Mouse (Mus musculus): ENCODE results near the gene Gucd1. TPM values are rescaled to one million over a fixed set of nuclear protein-coding genes. Genes with fewer than 3 reads are reported as not detected.
"Not testable (repeated sequence)": the region's sequence is repeated elsewhere in the genome, so short reads cannot be mapped to it uniquely, and the experiment has no call there.

Gucd1 gene
- polyA plus RNA-seq, 1 experiment: 20.7 TPM

DNA sequence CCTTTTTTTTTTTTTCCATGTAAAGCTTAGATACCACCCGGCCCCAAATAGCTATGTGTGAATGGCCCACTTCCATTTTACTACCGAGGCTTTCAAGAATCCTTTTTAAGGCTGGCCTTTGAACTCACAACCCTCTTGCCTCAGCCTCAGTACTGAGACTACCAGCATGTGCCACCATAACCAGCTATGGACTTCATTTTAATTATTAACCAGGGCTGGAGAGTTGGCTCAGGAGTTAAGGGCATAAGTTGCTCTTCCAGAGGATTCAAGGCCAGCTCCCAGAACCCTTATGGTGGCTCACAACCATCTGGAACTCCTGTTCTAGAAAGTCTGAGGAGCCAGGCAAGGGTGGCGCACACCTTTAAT lies 12.7 kb downstream of the Gucd1 start:
- no peak for TF ChIP-seq CTCF (IDR thresholded peaks at IDR 0.05; ENCODE audit: low read depth, low read length)
- no peak for TF ChIP-seq POLR2A (IDR thresholded peaks at IDR 0.05; ENCODE audit: borderline replicate concordance, low read depth, low read length)
- Histone ChIP-seq H3K27ac (ENCODE audit: insufficient read depth, low read depth, low read length) (peak overlapping the region; percentile 85), H3K4me3 (ENCODE audit: insufficient read depth, low read length) (no peak overlapping the region), H3K4me1 (ENCODE audit: control insufficient read depth, insufficient read depth, low read length) (peaks cover 13% of the 10 kb centered on the region)

DNA sequence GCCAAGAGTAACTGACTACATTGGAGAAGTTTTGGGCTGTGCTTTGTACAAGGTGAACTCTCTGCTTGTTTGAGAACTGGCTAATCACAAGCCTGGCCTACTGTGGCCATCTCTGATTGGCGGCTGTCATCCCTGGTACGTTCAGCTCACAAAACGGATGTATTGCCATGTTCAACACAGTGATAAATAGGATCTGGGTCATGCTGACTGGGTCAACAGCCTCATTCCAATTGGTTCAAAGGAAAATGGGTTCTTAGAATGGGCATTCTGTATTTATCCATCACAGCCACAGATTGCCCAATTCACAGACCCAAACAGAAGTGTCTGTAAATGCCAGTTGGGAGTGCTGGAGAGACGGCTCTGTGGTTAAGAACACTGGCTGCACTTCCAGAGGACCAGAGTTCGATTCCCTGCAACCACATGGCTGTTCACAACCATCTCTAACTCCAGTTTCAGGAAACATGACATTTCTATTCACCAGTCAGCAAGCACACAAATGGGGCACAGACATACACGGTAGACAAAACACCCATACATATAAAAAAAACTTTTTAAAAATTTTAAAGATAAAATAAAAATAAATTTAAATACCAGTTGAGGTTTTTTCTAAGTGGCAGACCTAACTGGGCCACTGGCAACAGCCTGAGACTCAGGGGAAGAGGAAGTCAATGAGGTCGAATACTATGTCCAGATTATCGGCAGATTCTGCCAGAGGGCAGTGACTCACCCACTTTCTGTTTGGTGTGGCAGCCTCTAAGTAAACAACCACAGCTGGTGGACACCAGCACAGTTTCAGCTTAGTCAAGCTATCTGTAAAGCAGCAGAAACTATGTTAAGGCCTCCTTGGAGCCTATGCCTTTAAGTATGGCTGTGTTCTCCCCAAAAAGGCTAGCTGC lies 13.3 kb downstream of the Gucd1 start:
- TF ChIP-seq CTCF (IDR thresholded peaks at IDR 0.05; ENCODE audit: low read depth, low read length): no peak
- no peak for TF ChIP-seq POLR2A (IDR thresholded peaks at IDR 0.05; ENCODE audit: borderline replicate concordance, low read depth, low read length)
- Histone ChIP-seq H3K4me1 (ENCODE audit: control insufficient read depth, insufficient read depth, low read length) (peaks cover 17% of the 10 kb centered on the region), H3K27ac (ENCODE audit: insufficient read depth, low read depth, low read length) (peak overlapping the region; percentile 85), H3K4me3 (ENCODE audit: insufficient read depth, low read length) (no peak overlapping the region)

DNA sequence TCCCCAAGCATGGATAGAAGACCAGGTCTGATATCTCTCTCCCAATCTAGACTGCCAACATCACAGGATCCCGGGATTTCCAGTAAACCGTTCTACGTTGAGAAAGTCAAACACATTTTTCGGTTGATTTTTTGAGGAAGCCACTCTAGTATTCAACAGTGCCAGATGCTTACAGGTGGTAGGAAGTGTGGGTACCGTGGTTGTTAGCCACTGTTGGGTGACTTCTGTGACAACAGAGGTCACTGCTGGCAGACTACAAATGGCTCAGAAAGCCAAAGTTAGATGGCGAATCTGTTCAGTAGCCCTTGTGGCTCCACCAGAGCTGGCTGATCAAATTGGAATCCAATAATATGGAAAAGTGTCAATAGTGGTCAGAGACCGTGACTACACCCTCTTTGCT lies 14.1 kb downstream of the Gucd1 start:
- H3K4me1 ChIP-seq (ENCODE audit: control insufficient read depth, insufficient read depth, low read length): peaks cover 23% of the 10 kb centered on the region
- H3K4me3 ChIP-seq (ENCODE audit: insufficient read depth, low read length): no peak overlapping the region
- TF ChIP-seq CTCF (IDR thresholded peaks at IDR 0.05; ENCODE audit: low read depth, low read length): no peak
- TF ChIP-seq POLR2A (IDR thresholded peaks at IDR 0.05; ENCODE audit: borderline replicate concordance, low read depth, low read length): no peak
- H3K27ac ChIP-seq (ENCODE audit: insufficient read depth, low read depth, low read length): no peak overlapping the region

DNA sequence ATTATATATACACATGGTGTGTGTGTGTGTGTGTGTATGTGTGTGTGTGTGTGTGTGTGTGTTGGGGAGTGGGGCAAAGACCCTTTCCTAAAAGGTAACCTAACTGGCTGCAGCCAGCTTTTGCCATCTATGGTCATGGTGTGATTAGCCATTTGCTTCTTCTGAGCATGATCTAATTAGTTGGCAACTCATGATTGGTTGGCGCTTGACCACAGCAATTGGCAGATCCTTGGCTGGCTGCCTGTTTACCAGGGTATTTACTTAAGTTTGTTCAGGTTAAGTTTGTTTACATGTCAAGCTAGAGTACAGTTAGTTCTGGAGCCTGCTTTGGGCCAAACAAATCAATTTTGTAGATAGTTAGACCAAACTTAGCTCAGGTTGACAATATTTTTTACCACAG lies 16.1 kb downstream of the Gucd1 start:
- peaks cover 27% of the 10 kb centered on the region for H3K4me1 ChIP-seq (ENCODE audit: control insufficient read depth, insufficient read depth, low read length)
- no peak overlapping the region for H3K4me3 ChIP-seq (ENCODE audit: insufficient read depth, low read length)
- H3K27ac ChIP-seq (ENCODE audit: insufficient read depth, low read depth, low read length): no peak overlapping the region
- TF ChIP-seq POLR2A (IDR thresholded peaks at IDR 0.05; ENCODE audit: borderline replicate concordance, low read depth, low read length): no peak
- no peak for TF ChIP-seq CTCF (IDR thresholded peaks at IDR 0.05; ENCODE audit: low read depth, low read length)

- Histone ChIP-seq H3K4me1 (ENCODE audit: control insufficient read depth, insufficient read depth, low read length) (peaks cover 29% of the 10 kb centered on the region), H3K27ac (ENCODE audit: insufficient read depth, low read depth, low read length) (no peak overlapping the region), H3K4me3 (ENCODE audit: insufficient read depth, low read length) (no peak overlapping the region)
Observed at GRCm38 (mm10) chr10:75500345-75500744, 17.4 kb downstream of the Gucd1 start.

DNA sequence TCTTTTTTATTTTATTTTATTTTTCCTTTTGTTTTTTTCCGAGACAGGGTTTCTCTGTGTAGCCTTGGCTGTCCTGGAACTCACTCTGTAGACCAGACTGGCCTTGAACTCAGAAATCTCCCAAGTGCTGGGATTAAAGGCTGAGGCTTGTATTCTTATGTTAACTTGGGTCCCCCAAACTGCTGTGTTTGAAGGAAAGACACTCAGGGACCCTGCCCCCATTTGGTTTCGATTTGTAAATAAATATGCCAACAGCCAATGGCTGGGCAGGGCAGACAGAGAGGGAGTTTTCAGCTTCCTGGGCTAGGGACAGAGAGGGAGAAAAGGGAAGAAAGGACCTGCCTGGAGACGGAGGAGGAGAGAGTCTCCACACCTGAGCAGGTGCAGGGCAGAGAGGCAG lies 18.0 kb downstream of the Gucd1 start:
- no peak for TF ChIP-seq POLR2A (IDR thresholded peaks at IDR 0.05; ENCODE audit: borderline replicate concordance, low read depth, low read length)
- no peak for TF ChIP-seq CTCF (IDR thresholded peaks at IDR 0.05; ENCODE audit: low read depth, low read length)
- no peak overlapping the region for H3K4me3 ChIP-seq (ENCODE audit: insufficient read depth, low read length)
- H3K27ac ChIP-seq (ENCODE audit: insufficient read depth, low read depth, low read length): no peak overlapping the region
- peaks cover 30% of the 10 kb centered on the region for H3K4me1 ChIP-seq (ENCODE audit: control insufficient read depth, insufficient read depth, low read length)

More at GRCm38 (mm10) chr10:75500345-75500744, 17.4 kb downstream of the Gucd1 start:
- no peak for TF ChIP-seq POLR2A (IDR thresholded peaks at IDR 0.05; ENCODE audit: borderline replicate concordance, low read depth, low read length)
- TF ChIP-seq CTCF (IDR thresholded peaks at IDR 0.05; ENCODE audit: low read depth, low read length): no peak

DNA sequence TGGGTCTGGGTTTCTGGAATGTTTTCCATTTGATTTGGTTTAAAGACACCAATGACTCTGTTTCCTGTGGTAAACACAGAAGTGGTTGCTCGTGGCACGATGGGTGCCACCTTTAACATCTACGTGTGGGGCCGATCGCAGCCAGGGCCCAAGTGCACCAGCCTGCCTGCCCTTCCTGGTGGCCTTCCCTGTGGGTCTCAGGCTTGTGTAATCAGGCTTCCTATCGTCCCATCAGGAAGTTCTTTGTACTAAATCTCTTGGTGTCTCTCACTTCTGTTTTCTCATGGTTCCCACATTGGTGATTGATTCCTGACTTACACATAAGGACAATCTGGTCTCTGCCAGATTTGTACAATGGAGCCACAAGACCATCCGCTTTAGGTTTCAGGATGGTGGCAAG lies 18.6 kb downstream of the Gucd1 start:
- H3K4me3 ChIP-seq (ENCODE audit: insufficient read depth, low read length); H3K27ac ChIP-seq (ENCODE audit: insufficient read depth, low read depth, low read length): not testable (repeated sequence)
- H3K4me1 ChIP-seq (ENCODE audit: control insufficient read depth, insufficient read depth, low read length): peaks cover 27% of the 10 kb centered on the region

DNA sequence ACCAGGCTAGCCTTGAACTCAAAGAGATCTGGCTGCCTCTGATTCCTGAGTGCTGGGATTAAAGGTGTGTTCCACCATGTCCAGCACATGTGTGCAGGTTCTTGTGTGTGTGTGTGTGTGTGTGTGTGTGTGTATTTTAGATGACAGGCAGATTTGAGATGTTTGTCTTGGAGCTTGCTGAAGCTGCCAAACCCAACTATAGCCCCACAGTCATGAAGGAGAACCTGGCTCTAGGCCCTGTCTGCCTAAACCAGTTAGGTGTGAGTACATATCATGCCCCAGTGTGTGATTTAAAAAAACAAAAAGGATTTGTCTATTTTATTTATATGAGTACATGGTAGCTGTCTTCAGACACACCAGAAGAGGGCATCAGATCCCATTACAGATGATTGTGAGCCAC lies 21.9 kb downstream of the Gucd1 start:
- TF ChIP-seq POLR2A (IDR thresholded peaks at IDR 0.05; ENCODE audit: borderline replicate concordance, low read depth, low read length) (no peak), CTCF (IDR thresholded peaks at IDR 0.05; ENCODE audit: low read depth, low read length) (no peak)
- no peak overlapping the region for H3K4me3 ChIP-seq (ENCODE audit: insufficient read depth, low read length)
- no peak overlapping the region for H3K27ac ChIP-seq (ENCODE audit: insufficient read depth, low read depth, low read length)
- H3K4me1 ChIP-seq (ENCODE audit: control insufficient read depth, insufficient read depth, low read length): peaks cover 32% of the 10 kb centered on the region

DNA sequence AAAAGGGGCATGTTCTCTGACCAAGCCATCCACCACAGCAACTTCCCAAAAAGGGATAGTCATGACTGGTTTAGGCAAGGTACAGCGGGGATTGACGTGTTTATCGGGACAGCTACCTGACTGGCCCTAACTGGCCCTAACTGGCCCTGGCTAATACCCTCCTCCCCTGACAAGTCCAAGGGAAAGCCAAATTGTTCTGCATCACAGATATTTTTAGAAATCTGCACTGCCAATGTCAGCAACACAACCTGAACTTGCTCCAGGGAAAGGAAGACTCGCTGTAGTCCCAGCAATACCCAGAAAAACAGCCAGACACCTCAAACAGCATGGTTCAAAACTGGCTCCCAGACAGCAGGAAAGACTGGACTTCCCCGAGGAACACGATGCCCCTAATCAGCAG lies 22.5 kb downstream of the Gucd1 start:
- Histone ChIP-seq H3K27ac (ENCODE audit: insufficient read depth, low read depth, low read length) (no peak overlapping the region), H3K4me3 (ENCODE audit: insufficient read depth, low read length) (no peak overlapping the region), H3K4me1 (ENCODE audit: control insufficient read depth, insufficient read depth, low read length) (peaks cover 34% of the 10 kb centered on the region)
- TF ChIP-seq CTCF (IDR thresholded peaks at IDR 0.05; ENCODE audit: low read depth, low read length): no peak
- no peak for TF ChIP-seq POLR2A (IDR thresholded peaks at IDR 0.05; ENCODE audit: borderline replicate concordance, low read depth, low read length)

DNA sequence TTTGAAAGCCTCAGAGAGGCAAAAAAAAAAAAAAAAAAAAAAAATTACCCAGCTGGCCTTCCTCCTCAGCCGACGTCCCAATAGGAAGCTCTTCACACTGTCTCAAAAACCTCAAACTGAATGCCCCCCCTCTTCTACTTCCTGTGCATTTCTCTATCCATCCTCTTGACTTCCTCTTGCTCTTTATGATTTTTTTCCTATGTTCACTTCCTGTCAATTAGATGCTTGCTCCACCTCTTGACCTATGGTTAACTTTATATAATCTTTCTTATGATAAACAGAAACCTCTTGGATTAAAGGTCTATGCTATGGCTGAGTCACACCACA lies 25.9 kb downstream of the Gucd1 start:
- H3K27ac ChIP-seq (ENCODE audit: insufficient read depth, low read depth, low read length): peak overlapping the region; percentile 25
- no peak for TF ChIP-seq POLR2A (IDR thresholded peaks at IDR 0.05; ENCODE audit: borderline replicate concordance, low read depth, low read length)
- no peak for TF ChIP-seq CTCF (IDR thresholded peaks at IDR 0.05; ENCODE audit: low read depth, low read length)
- no peak overlapping the region for H3K4me3 ChIP-seq (ENCODE audit: insufficient read depth, low read length)
- H3K4me1 ChIP-seq (ENCODE audit: control insufficient read depth, insufficient read depth, low read length): peaks cover 30% of the 10 kb centered on the region
